Mouse (Mus musculus): ENCODE results near the gene Gatad2a.
"Not testable (repeated sequence)": the region's sequence is repeated elsewhere in the genome, so short reads cannot be mapped to it uniquely, and the experiment has no call there.

Gatad2a gene

GRCm38 (mm10) chr8:69988936-69989335, 7.2 kb downstream of the Gatad2a start:
- not testable (repeated sequence) for DNase-seq

GRCm38 (mm10) chr8:69987744-69988143, 8.4 kb downstream of the Gatad2a start:
- no peak for DNase-seq

- DNase-seq = no peak
Measured at GRCm38 (mm10) chr8:69984876-69985553, 11.2 kb downstream of the Gatad2a start.

- no peak for DNase-seq
Measured at GRCm38 (mm10) chr8:69978456-69978855, 17.7 kb downstream of the Gatad2a start.

- DNase-seq = no peak
Measured at GRCm38 (mm10) chr8:69974806-69975205, 21.4 kb downstream of the Gatad2a start.

GRCm38 (mm10) chr8:69974194-69974614, 22.0 kb downstream of the Gatad2a start:
- peak; percentile 97 to 99 for DNase-seq

- DNase-seq = peak; percentile 60 to 67
Measured at GRCm38 (mm10) chr8:69973442-69974161, 22.6 kb downstream of the Gatad2a start.

- DNase-seq = no peak
Measured at GRCm38 (mm10) chr8:69973063-69973441, 23.1 kb downstream of the Gatad2a start.

GRCm38 (mm10) chr8:69970880-69971279, 25.3 kb downstream of the Gatad2a start:
- DNase-seq = no peak

- DNase-seq = no peak
Measured at GRCm38 (mm10) chr8:69967291-69967933, 28.8 kb downstream of the Gatad2a start.

GRCm38 (mm10) chr8:69959241-69959640, 36.9 kb downstream of the Gatad2a start:
- DNase-seq = no peak

GRCm38 (mm10) chr8:69957879-69958278, 38.3 kb downstream of the Gatad2a start:
- no peak for DNase-seq

GRCm38 (mm10) chr8:69957419-69957818, 38.8 kb downstream of the Gatad2a start:
- DNase-seq = no peak

GRCm38 (mm10) chr8:69956651-69957050, 39.5 kb downstream of the Gatad2a start:
- no peak for DNase-seq

- no peak for DNase-seq
Measured at GRCm38 (mm10) chr8:69954642-69955041, 41.5 kb downstream of the Gatad2a start.

- DNase-seq = no peak
Measured at GRCm38 (mm10) chr8:69954213-69954612, 42.0 kb downstream of the Gatad2a start.

GRCm38 (mm10) chr8:69950300-69950699, 45.9 kb downstream of the Gatad2a start:
- no peak for DNase-seq

- DNase-seq = not testable (repeated sequence)
Measured at GRCm38 (mm10) chr8:69942495-69942894, 53.7 kb downstream of the Gatad2a start.

- DNase-seq = no peak
Measured at GRCm38 (mm10) chr8:69940386-69940785, 55.8 kb downstream of the Gatad2a start.

- no peak for DNase-seq
Measured at GRCm38 (mm10) chr8:69939633-69940032, 56.6 kb downstream of the Gatad2a start.

GRCm38 (mm10) chr8:69938245-69938982, 57.8 kb downstream of the Gatad2a start:
- DNase-seq = no peak

- DNase-seq = no peak
Measured at GRCm38 (mm10) chr8:69937466-69937865, 58.7 kb downstream of the Gatad2a start.

Data from lung, postnatal 4 days (tissue).